Mouse (Mus musculus): ENCODE measurements at regions not wholly inside any gene's neighbourhood (a gene's known extent, or its start where the extent isn't known, plus 50 kb on each side); places are given as distances from the start of the nearest gene placed in this dataset.
A peak's percentile ranks its signal among the peaks of the same experiment; 100 is the strongest.

- no peak for DNase-seq
- Histone ChIP-seq H3K9me3 (ENCODE audit: low read depth, low read length) (no peaks in the 10 kb centered on the region), H3K4me2 (no peak overlapping the region), H3K9ac (no peak overlapping the region), H3K36me3 (ENCODE audit: insufficient read depth) (no peaks in the 10 kb centered on the region), H3K27ac (ENCODE audit: low read depth) (no peak overlapping the region), H3K27me3 (ENCODE audit: insufficient read depth, low read length) (no peaks in the 10 kb centered on the region), H3K4me3 (ENCODE audit: low read depth, low read length) (no peak overlapping the region), H3K4me1 (ENCODE audit: insufficient read depth) (no peaks in the 10 kb centered on the region)
- ATAC-seq (ENCODE audit: insufficient read depth): no peak
- whole genome bisulfite sequencing: 74% methylated on average over 3 of the region's 3 CpGs
- no peak for TF ChIP-seq CTCF (IDR thresholded peaks at IDR 0.05; ENCODE audit: low read depth)
Measured at GRCm38 (mm10) chr12:97783476-97783875, 475.8 kb downstream of the Galc start.

GRCm38 (mm10) chr12:97759116-97759515 lies 500.1 kb downstream of the Galc start:
- Histone ChIP-seq H3K36me3 (ENCODE audit: insufficient read depth) (no peaks in the 10 kb centered on the region), H3K27me3 (ENCODE audit: insufficient read depth, low read length) (no peaks in the 10 kb centered on the region), H3K4me3 (ENCODE audit: low read depth, low read length) (no peak overlapping the region), H3K9me3 (ENCODE audit: low read depth, low read length) (no peaks in the 10 kb centered on the region), H3K27ac (ENCODE audit: low read depth) (no peak overlapping the region), H3K4me2 (no peak overlapping the region), H3K9ac (no peak overlapping the region), H3K4me1 (ENCODE audit: insufficient read depth) (no peaks in the 10 kb centered on the region)
- DNase-seq (no peak), ATAC-seq (ENCODE audit: insufficient read depth) (no peak)
- 82% methylated on average over 3 of the region's 3 CpGs for WGBS
- TF ChIP-seq CTCF (IDR thresholded peaks at IDR 0.05; ENCODE audit: low read depth): no peak

- H3K27ac ChIP-seq (ENCODE audit: low read depth): no peak overlapping the region
- DNase-seq (peak; percentile 3), ATAC-seq (ENCODE audit: insufficient read depth) (no peak)
- no peaks in the 10 kb centered on the region for H3K9me3 ChIP-seq (ENCODE audit: low read depth, low read length)
- no peaks in the 10 kb centered on the region for H3K27me3 ChIP-seq (ENCODE audit: insufficient read depth, low read length)
- no peaks in the 10 kb centered on the region for H3K4me1 ChIP-seq (ENCODE audit: insufficient read depth)
- no peak for TF ChIP-seq CTCF (IDR thresholded peaks at IDR 0.05; ENCODE audit: low read depth)
- H3K36me3 ChIP-seq (ENCODE audit: insufficient read depth): no peaks in the 10 kb centered on the region
- H3K9ac ChIP-seq: no peak overlapping the region
- no peak overlapping the region for H3K4me2 ChIP-seq
- WGBS: 62% methylated on average over 2 of the region's 2 CpGs
- no peak overlapping the region for H3K4me3 ChIP-seq (ENCODE audit: low read depth, low read length)
Measured at GRCm38 (mm10) chr12:97758624-97759023, 500.6 kb downstream of the Galc start.

GRCm38 (mm10) chr12:97750166-97750565 lies 509.1 kb downstream of the Galc start:
- H3K4me3 ChIP-seq (ENCODE audit: low read depth, low read length): no peak overlapping the region
- no peak overlapping the region for H3K27ac ChIP-seq (ENCODE audit: low read depth)
- TF ChIP-seq CTCF (IDR thresholded peaks at IDR 0.05; ENCODE audit: low read depth): no peak
- H3K27me3 ChIP-seq (ENCODE audit: insufficient read depth, low read length): no peaks in the 10 kb centered on the region
- H3K4me1 ChIP-seq (ENCODE audit: insufficient read depth): no peaks in the 10 kb centered on the region
- no peaks in the 10 kb centered on the region for H3K36me3 ChIP-seq (ENCODE audit: insufficient read depth)
- DNase-seq: no peak
- 40% methylated on average over 2 of the region's 2 CpGs for WGBS
- ATAC-seq (ENCODE audit: insufficient read depth): no peak
- no peak overlapping the region for H3K9ac ChIP-seq
- no peak overlapping the region for H3K4me2 ChIP-seq
- H3K9me3 ChIP-seq (ENCODE audit: low read depth, low read length): no peaks in the 10 kb centered on the region

GRCm38 (mm10) chr12:97740927-97741326 lies 518.3 kb downstream of the Galc start:
- Histone ChIP-seq H3K4me3 (ENCODE audit: low read depth, low read length) (no peak overlapping the region), H3K9me3 (ENCODE audit: low read depth, low read length) (no peaks in the 10 kb centered on the region), H3K9ac (no peak overlapping the region), H3K4me2 (no peak overlapping the region), H3K27ac (ENCODE audit: low read depth) (no peak overlapping the region), H3K4me1 (ENCODE audit: insufficient read depth) (no peaks in the 10 kb centered on the region), H3K27me3 (ENCODE audit: insufficient read depth, low read length) (no peaks in the 10 kb centered on the region), H3K36me3 (ENCODE audit: insufficient read depth) (no peaks in the 10 kb centered on the region)
- 77% methylated on average over 2 of the region's 2 CpGs for WGBS
- ATAC-seq (ENCODE audit: insufficient read depth) (no peak), DNase-seq (no peak)
- no peak for TF ChIP-seq CTCF (IDR thresholded peaks at IDR 0.05; ENCODE audit: low read depth)

GRCm38 (mm10) chr12:97732078-97732580 lies 527.1 kb downstream of the Galc start:
- Histone ChIP-seq H3K9ac (no peak overlapping the region), H3K4me1 (ENCODE audit: insufficient read depth) (no peaks in the 10 kb centered on the region), H3K9me3 (ENCODE audit: low read depth, low read length) (no peaks in the 10 kb centered on the region), H3K36me3 (ENCODE audit: insufficient read depth) (no peaks in the 10 kb centered on the region), H3K27me3 (ENCODE audit: insufficient read depth, low read length) (no peaks in the 10 kb centered on the region), H3K27ac (ENCODE audit: low read depth) (no peak overlapping the region), H3K4me2 (no peak overlapping the region), H3K4me3 (ENCODE audit: low read depth, low read length) (no peak overlapping the region)
- 85% methylated on average over 6 of the region's 6 CpGs for WGBS
- ATAC-seq (ENCODE audit: insufficient read depth) (no peak), DNase-seq (no peak)
- no peak for TF ChIP-seq CTCF (IDR thresholded peaks at IDR 0.05; ENCODE audit: low read depth)

- Histone ChIP-seq H3K27me3 (ENCODE audit: insufficient read depth, low read length) (no peaks in the 10 kb centered on the region), H3K4me3 (ENCODE audit: low read depth, low read length) (no peak overlapping the region), H3K27ac (ENCODE audit: low read depth) (no peak overlapping the region), H3K9me3 (ENCODE audit: low read depth, low read length) (0 out of 2 replicates have a peak, but pooled peaks cover 7% of the 10 kb centered on the region), H3K36me3 (ENCODE audit: insufficient read depth) (no peaks in the 10 kb centered on the region), H3K4me2 (no peak overlapping the region), H3K9ac (no peak overlapping the region), H3K4me1 (ENCODE audit: insufficient read depth) (no peaks in the 10 kb centered on the region)
- WGBS: 72% methylated on average over 3 of the region's 3 CpGs
- ATAC-seq (ENCODE audit: insufficient read depth) (no peak), DNase-seq (no peak)
- no peak for TF ChIP-seq CTCF (IDR thresholded peaks at IDR 0.05; ENCODE audit: low read depth)
Measured at GRCm38 (mm10) chr12:97720554-97720953, 538.7 kb downstream of the Galc start.

GRCm38 (mm10) chr12:97717812-97718211 lies 541.4 kb downstream of the Galc start:
- 82% methylated on average over 5 of the region's 5 CpGs for WGBS
- no peak overlapping the region for H3K4me3 ChIP-seq (ENCODE audit: low read depth, low read length)
- no peak overlapping the region for H3K27ac ChIP-seq (ENCODE audit: low read depth)
- no peaks in the 10 kb centered on the region for H3K36me3 ChIP-seq (ENCODE audit: insufficient read depth)
- H3K4me2 ChIP-seq: no peak overlapping the region
- DNase-seq (no peak), ATAC-seq (ENCODE audit: insufficient read depth) (no peak)
- H3K9ac ChIP-seq: no peak overlapping the region
- H3K9me3 ChIP-seq (ENCODE audit: low read depth, low read length): 0 out of 2 replicates have a peak, but pooled peaks cover 7% of the 10 kb centered on the region
- H3K27me3 ChIP-seq (ENCODE audit: insufficient read depth, low read length): no peaks in the 10 kb centered on the region
- no peaks in the 10 kb centered on the region for H3K4me1 ChIP-seq (ENCODE audit: insufficient read depth)
- no peak for TF ChIP-seq CTCF (IDR thresholded peaks at IDR 0.05; ENCODE audit: low read depth)

All from lung, embryonic 14.5 days (tissue).